ENCODE assay signal across 7 mouse cellular contexts in genomic region chr10:9899086-9899485, GRCm38 (mm10). TPM values are rescaled to one million over a fixed set of nuclear protein-coding genes. Genes with fewer than 3 reads are reported as not detected.
DNase-seq lines count a peak whose midpoint lies in the region; ATAC-seq and TF ChIP-seq lines count a peak whose summit lies in the region.

No protein-coding gene starts in this region.

- no peaks in the 10 kb centered on the region for H3K36me3 ChIP-seq in lung, embryonic 15.5 days
- peaks cover 6% of the 10 kb centered on the region; the same call in 1 of the 2 replicates for H3K36me3 ChIP-seq in limb, embryonic 13.5 days
- peaks cover 6% of the 10 kb centered on the region for H3K36me3 ChIP-seq in small intestine, adult 2 months (ENCODE audit: control insufficient read depth, insufficient read depth, low read length)

- ATAC-seq in lung, embryonic 15.5 days (ENCODE audit: borderline replicate concordance, extremely low read depth, low FRiP score, low TSS enrichment): no peak
- no peak for ATAC-seq in limb, embryonic 13.5 days (ENCODE audit: low FRiP score, low read depth)

- H3K27me3 ChIP-seq in lung, embryonic 15.5 days: no peaks in the 10 kb centered on the region
- no peaks in the 10 kb centered on the region for H3K27me3 ChIP-seq in limb, embryonic 13.5 days
- H3K27me3 ChIP-seq in small intestine, adult 2 months (ENCODE audit: control insufficient read depth, insufficient read depth, low read length): no peaks in the 10 kb centered on the region

- H3K4me1 ChIP-seq in lung, embryonic 15.5 days: peaks cover 13% of the 10 kb centered on the region
- no peaks in the 10 kb centered on the region for H3K4me1 ChIP-seq in embryonic fibroblast, embryonic 13.5 days (ENCODE audit: control insufficient read depth, insufficient read depth, low read length)
- peaks cover 15% of the 10 kb centered on the region for H3K4me1 ChIP-seq in limb, embryonic 13.5 days
- H3K4me1 ChIP-seq in small intestine, adult 2 months (ENCODE audit: control insufficient read depth, insufficient read depth, insufficient read length, low read length): no peaks in the 10 kb centered on the region; the same call in none of the 2 replicates

- no peak for TF ChIP-seq CTCF in embryonic fibroblast, embryonic 13.5 days (IDR thresholded peaks at IDR 0.05; ENCODE audit: borderline replicate concordance, insufficient read depth, low read length)
- no peak for TF ChIP-seq CTCF in small intestine, adult 2 months (IDR thresholded peaks at IDR 0.05; ENCODE audit: extremely low read depth, insufficient read length, insufficient replicate concordance, low read depth, low read length)

- H3K9me3 ChIP-seq in lung, embryonic 15.5 days: no peaks in the 10 kb centered on the region
- H3K9me3 ChIP-seq in limb, embryonic 13.5 days: no peaks in the 10 kb centered on the region

- H3K4me2 ChIP-seq in lung, embryonic 15.5 days: peak overlapping the region; percentile 91
- peak overlapping the region; percentile 96 for H3K4me2 ChIP-seq in limb, embryonic 13.5 days (replicated peaks)

- peak overlapping the region; percentile 94 for H3K4me3 ChIP-seq in lung, embryonic 15.5 days
- H3K4me3 ChIP-seq in embryonic fibroblast, embryonic 13.5 days (ENCODE audit: insufficient read depth, low read length): peak overlapping the region; percentile 60
- H3K4me3 ChIP-seq in limb, embryonic 13.5 days: peak overlapping the region; percentile 76
- peak overlapping the region; percentile 60 for H3K4me3 ChIP-seq in small intestine, adult 2 months (ENCODE audit: low read depth, low read length)

- 13% methylated on average over 7 of the region's 7 CpGs for WGBS in lung, embryonic 15.5 days
- WGBS in limb, embryonic 13.5 days: 7% methylated on average over 7 of the region's 7 CpGs
- 12% methylated on average over 7 of the region's 7 CpGs for WGBS in small intestine, adult 2 months

- no peak overlapping the region for H3K27ac ChIP-seq in lung, embryonic 15.5 days
- H3K27ac ChIP-seq in embryonic fibroblast, embryonic 13.5 days (ENCODE audit: insufficient read depth, low read length): no peak overlapping the region
- no peak overlapping the region for H3K27ac ChIP-seq in limb, embryonic 13.5 days
- H3K27ac ChIP-seq in small intestine, adult 2 months (ENCODE audit: insufficient read depth, low read depth, low read length): no peak overlapping the region

- TF ChIP-seq POLR2A in embryonic fibroblast, embryonic 13.5 days (IDR thresholded peaks at IDR 0.05; ENCODE audit: low read depth, low read length): no peak
- no peak for TF ChIP-seq POLR2A in small intestine, adult 2 months (IDR thresholded peaks at IDR 0.05; ENCODE audit: low read depth, low read length)

- DNase-seq in lung, postnatal 4 days: no peak
- DNase-seq in spleen, postnatal 14 days (ENCODE audit: low spot score in 2 of 2): no peak
- DNase-seq in c-Kit-positive CD71-positive TER-119-positive erythroid progenitor cells, embryonic 14.5 days (ENCODE audit: low spot score): no peak

- 0 out of 2 replicates have a peak overlapping the region, but pooled peaks have one; percentile 7 for H3K9ac ChIP-seq in lung, embryonic 15.5 days
- 0 out of 2 replicates have a peak overlapping the region, but pooled peaks have one; percentile 13 for H3K9ac ChIP-seq in limb, embryonic 13.5 days

RNA-seq across cellular contexts. Expression of gene Stxbp5, which starts 1.8 kb away (rescaled TPM):
- polyA plus RNA-seq in lung, embryonic 15.5 days (2015; fragmentation: Nextera tagmentation; extraction: Ambion mirVana): 3.9 and 4.4 TPM in 2 replicates
- polyA plus RNA-seq in embryonic fibroblast, embryonic 13.5 days (2011; ENCODE audit: insufficient read length, low read depth, missing spikeins): 22.9 and 24.6 TPM in 2 replicates
- polyA plus RNA-seq in limb, embryonic 13.5 days (2015; fragmentation: Nextera tagmentation; extraction: Ambion mirVana): 5.0 and 5.6 TPM in 2 replicates
- 7.4 and 21.3 TPM in 2 replicates for polyA plus RNA-seq in small intestine, adult 2 months (2012; rRNA removed)
